Mouse (Mus musculus): ENCODE results near the gene Setd1b.

Setd1b gene

GRCm38 (mm10) chr5:123134875-123135382, 7.1 kb upstream of the Setd1b start:
- ChIA-PET CTCF (interaction anchor here (0.5 to 8.8 kb wide), 24 partner anchors 13 to 94 kb away, joined by 3 to 427 read pairs (median 25); partner anchors contain the start of gene Psmd9 (in 2 of the 4)), POLR2A (interaction anchor here (0.5 to 11.5 kb wide), 48 partner anchors 11 to 892 kb away, joined by 3 to 473 read pairs (median 4); partner anchors contain the start of genes Mlxip (in 2 of the 4), Orai1 (in 2 of the 4), Setd1b (in 2 of the 4) and Anapc5 (in 1 of the 4))

- CTCF ChIA-PET, result interaction anchor here (0.6 to 8.8 kb wide), 19 partner anchors 11 to 72 kb away, joined by 3 to 427 read pairs (median 29); partner anchors contain the start of gene Psmd9 (in 2 of the 4)
- POLR2A ChIA-PET, result interaction anchor here (0.8 to 11.5 kb wide), 42 partner anchors 9 to 1540 kb away, joined by 3 to 473 read pairs (median 4); partner anchors contain the start of genes Mlxip (in 2 of the 4), Orai1 (in 2 of the 4), Setd1b (in 2 of the 4) and Anapc5 (in 1 of the 4)
Observed at GRCm38 (mm10) chr5:123135471-123136360, 6.3 kb upstream of the Setd1b start.

- ChIA-PET POLR2A (interaction anchor here (0.8 to 11.5 kb wide), 32 partner anchors 8 to 1541 kb away, joined by 3 to 473 read pairs (median 6); partner anchors contain the start of genes Psmd9 (in 2 of the 4) and Setd1b (in 2 of the 4)), CTCF (interaction anchor here (0.6 to 8.8 kb wide), 11 partner anchors 10 to 50 kb away, joined by 3 to 427 read pairs (median 94); partner anchors contain the start of gene Psmd9 (in 2 of the 4))
Observed at GRCm38 (mm10) chr5:123136361-123137043, 5.5 kb upstream of the Setd1b start.

GRCm38 (mm10) chr5:123137044-123137909, 4.7 kb upstream of the Setd1b start:
- ChIA-PET CTCF (interaction anchor here (0.6 to 8.8 kb wide), 16 partner anchors 10 to 1257 kb away, joined by 3 to 427 read pairs (median 6); partner anchors contain the start of gene Psmd9 (in 1 of the 4)), POLR2A (interaction anchor here (0.5 to 11.5 kb wide), 39 partner anchors 9 to 1542 kb away, joined by 3 to 473 read pairs (median 4); partner anchors contain the start of genes Psmd9 (in 2 of the 4), Setd1b (in 2 of the 4) and Orai1 (in 1 of the 4))

- POLR2A ChIA-PET, result interaction anchor here (0.5 to 11.5 kb wide), 39 partner anchors 8 to 992 kb away, joined by 3 to 473 read pairs (median 4); partner anchors contain the start of genes Psmd9 (in 2 of the 4), Setd1b (in 2 of the 4), Mlxip (in 1 of the 4) and Orai1 (in 1 of the 4)
- CTCF ChIA-PET, result interaction anchor here (0.6 to 8.8 kb wide), 13 partner anchors 10 to 1258 kb away, joined by 3 to 427 read pairs (median 6); no protein-coding TSS in a partner anchor
Observed at GRCm38 (mm10) chr5:123137910-123138229, 4.1 kb upstream of the Setd1b start.

GRCm38 (mm10) chr5:123138230-123138911, 3.6 kb upstream of the Setd1b start:
- POLR2A ChIA-PET, result interaction anchor here (0.5 to 11.5 kb wide), 48 partner anchors 8 to 995 kb away, joined by 3 to 473 read pairs (median 4); partner anchors contain the start of genes Setd1b (in 2 of the 4), Anapc5 (in 1 of the 4), Mlxip (in 1 of the 4) and Orai1 (in 1 of the 4)

GRCm38 (mm10) chr5:123138953-123139721, 2.9 kb upstream of the Setd1b start:
- ChIA-PET POLR2A (interaction anchor here (0.5 to 11.5 kb wide), 54 partner anchors 7 to 1006 kb away, joined by 3 to 473 read pairs (median 4); partner anchors contain the start of genes Setd1b (in 2 of the 4), Anapc5 (in 1 of the 4), Il31 (in 1 of the 4) and Kdm2b (in 1 of the 4)), CTCF (interaction anchor here (0.5 to 8.8 kb wide), 21 partner anchors 9 to 1592 kb away, joined by 3 to 427 read pairs (median 6); no protein-coding TSS in a partner anchor)

More at GRCm38 (mm10) chr5:123138230-123138911, 3.6 kb upstream of the Setd1b start:
- CTCF ChIA-PET, result interaction anchor here (0.5 to 8.8 kb wide), 23 partner anchors 10 to 1288 kb away, joined by 3 to 427 read pairs (median 5); no protein-coding TSS in a partner anchor

- CTCF ChIA-PET, result interaction anchor here in 3 of 4 experiments (0.6 to 2.1 kb wide), 8 partner anchors 10 to 1593 kb away, joined by 3 to 15 read pairs (median 5); no protein-coding TSS in a partner anchor
- POLR2A ChIA-PET, result interaction anchor here (0.6 to 11.5 kb wide), 36 partner anchors 6 to 1006 kb away, joined by 3 to 473 read pairs (median 4); partner anchors contain the start of genes Setd1b (in 2 of the 4), Anapc5 (in 1 of the 4), Il31 (in 1 of the 4) and Kdm2b (in 1 of the 4)
Observed at GRCm38 (mm10) chr5:123139722-123140627, 2.0 kb upstream of the Setd1b start.

- POLR2A ChIA-PET, result interaction anchor here (0.6 to 11.5 kb wide), 40 partner anchors 4 to 473 kb away, joined by 3 to 473 read pairs (median 4); partner anchors contain the start of genes Orai1 (in 2 of the 4), Rhof (in 2 of the 4), Setd1b (in 2 of the 4) and Anapc5 (in 1 of the 4)
Observed at GRCm38 (mm10) chr5:123140694-123141554, 1.1 kb upstream of the Setd1b start.

GRCm38 (mm10) chr5:123141555-123142160, 335 bp upstream of the Setd1b start:
- ChIA-PET CTCF (interaction anchor here (0.6 to 3.8 kb wide), 12 partner anchors 8 to 149 kb away, joined by 3 to 30 read pairs (median 4); partner anchors contain the start of gene Rhof (in 2 of the 4)), POLR2A (interaction anchor here in 3 of 4 experiments (0.6 to 11.5 kb wide), 24 partner anchors 4 to 222 kb away, joined by 3 to 473 read pairs (median 3); partner anchors contain the start of genes Rhof (in 2 of the 3), Setd1b (in 2 of the 3) and Orai1 (in 1 of the 3))

More at GRCm38 (mm10) chr5:123140694-123141554, 1.1 kb upstream of the Setd1b start:
- CTCF ChIA-PET, result interaction anchor here (0.6 to 3.8 kb wide), 16 partner anchors 8 to 204 kb away, joined by 3 to 30 read pairs (median 4); partner anchors contain the start of gene Rhof (in 2 of the 4)

- ChIA-PET CTCF (interaction anchor here (0.5 to 3.8 kb wide), 10 partner anchors 10 to 187 kb away, joined by 3 to 30 read pairs (median 4); partner anchors contain the start of gene Rhof (in 2 of the 4)), POLR2A (interaction anchor here in 3 of 4 experiments (0.6 to 11.4 kb wide), 13 partner anchors 7 to 423 kb away, joined by 3 to 473 read pairs (median 3); partner anchors contain the start of genes Rhof (in 2 of the 3), Setd1b (in 2 of the 3) and Orai1 (in 1 of the 3))
Observed at GRCm38 (mm10) chr5:123143251-123143970, 1.4 kb downstream of the Setd1b start.
